Mouse (Mus musculus): ENCODE measurements around the gene Ptbp3.

GRCm38 (mm10) chr4:59439041-59439440 lies 110.1 kb downstream of the Ptbp3 start:
- TF ChIP-seq CTCF (IDR thresholded peaks at IDR 0.05 in 2 of 3, conservative IDR thresholded peaks at IDR 0.05 in 1 of 3; ENCODE audit: control insufficient read depth in 1 of 3, insufficient read depth in 1 of 3, low read depth in 2 of 3, low read length in 3 of 3, poor library complexity in 1 of 3, severe bottlenecking in 1 of 3) (no peak), POLR2AphosphoS2 (IDR thresholded peaks at IDR 0.05; ENCODE audit: low read length) (no peak), MAX (IDR thresholded peaks at IDR 0.05; ENCODE audit: low read length) (no peak), POLR2A (IDR thresholded peaks at IDR 0.05; ENCODE audit: control insufficient read depth in 1 of 2, insufficient read depth in 1 of 2, low read depth in 1 of 2, low read length in 2 of 2, poor library complexity in 1 of 2) (no peak), TCF12 (IDR thresholded peaks at IDR 0.05; ENCODE audit: low read depth, low read length) (no peak), USF2 (IDR thresholded peaks at IDR 0.05; ENCODE audit: borderline replicate concordance in 1 of 2, insufficient read depth in 1 of 2, low read depth in 1 of 2, low read length in 2 of 2) (no peak), MAZ (IDR thresholded peaks at IDR 0.05; ENCODE audit: low read depth, low read length) (peak; percentile 10; the same call in 1 of the 2 replicates)
